Mouse (Mus musculus) MN1 (cell line): Measurements from ENCODE around the gene Olfr523.
A peak's percentile ranks its signal among the peaks of the same experiment; 100 is the strongest.
"Not testable (repeated sequence)": the region's sequence is repeated elsewhere in the genome, so short reads cannot be mapped to it uniquely, and the experiment has no call there.

Experiments
- DNase-seq: peaks from one replicate; pipeline ENCODE4 v3.0.0-alpha.2; 2016; ENCODE audit warnings: low spot score

Gene Olfr523

GRCm38 (mm10) chr7:140172936-140173335 is at the start of gene Olfr523:
TSS of gene Olfr523 (plus strand) at chr7:140173217.
- DNase-seq: no peak

GRCm38 (mm10) chr7:140124382-140124781 is 48.6 kb upstream of the Olfr523 start:
- no peak for DNase-seq

- peak; percentile 71 for DNase-seq
These were observed 47.6 kb upstream of the Olfr523 start for GRCm38 (mm10) chr7:140125278-140126021.

- DNase-seq: no peak
These were observed 47.0 kb upstream of the Olfr523 start for GRCm38 (mm10) chr7:140126022-140126350.

DNA sequence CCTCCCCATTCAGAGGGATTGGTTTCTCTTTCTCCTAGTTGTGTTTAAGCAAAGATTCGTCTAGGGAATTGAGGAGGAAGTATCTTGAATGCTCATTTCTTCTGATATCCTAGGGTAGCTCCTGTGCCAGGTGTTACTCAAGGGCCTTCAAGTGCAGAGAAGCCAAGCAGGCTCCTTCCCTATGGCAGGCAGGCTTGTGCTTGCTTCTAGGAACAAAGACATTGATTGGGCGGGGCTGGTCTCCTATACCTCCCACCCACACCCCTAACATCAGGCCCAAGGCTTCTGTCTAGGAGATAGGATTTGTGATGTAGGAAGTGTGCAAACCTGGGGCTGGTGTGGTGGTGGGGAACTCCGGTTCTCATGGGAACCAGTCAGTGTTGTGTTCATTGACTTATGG is 46.1 kb upstream of the Olfr523 start:
- DNase-seq: no peak

GRCm38 (mm10) chr7:140127911-140128310 is 45.1 kb upstream of the Olfr523 start:
- no peak for DNase-seq

DNA sequence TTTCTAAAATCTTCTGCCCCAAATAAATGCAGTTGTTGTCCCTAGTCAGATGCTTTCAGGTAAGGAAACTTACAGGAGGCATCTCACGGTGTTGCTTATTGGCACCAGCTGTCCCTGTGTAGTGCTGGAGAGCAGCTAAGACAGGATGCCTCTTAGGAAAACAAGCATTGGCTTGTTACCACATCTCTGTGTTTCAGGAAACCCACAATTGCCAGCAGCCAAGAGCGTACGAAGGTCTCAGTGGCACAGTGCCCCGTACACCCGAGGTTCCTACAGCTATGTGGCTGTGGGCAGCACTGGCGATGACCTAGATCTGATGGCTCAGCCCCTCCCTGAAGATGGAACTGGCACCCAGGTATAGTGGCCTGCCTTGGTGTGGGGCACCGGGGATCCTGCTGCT is 40.8 kb upstream of the Olfr523 start:
- not testable (repeated sequence) for DNase-seq

GRCm38 (mm10) chr7:140134033-140134432 is 39.0 kb upstream of the Olfr523 start:
- not testable (repeated sequence) for DNase-seq

DNA sequence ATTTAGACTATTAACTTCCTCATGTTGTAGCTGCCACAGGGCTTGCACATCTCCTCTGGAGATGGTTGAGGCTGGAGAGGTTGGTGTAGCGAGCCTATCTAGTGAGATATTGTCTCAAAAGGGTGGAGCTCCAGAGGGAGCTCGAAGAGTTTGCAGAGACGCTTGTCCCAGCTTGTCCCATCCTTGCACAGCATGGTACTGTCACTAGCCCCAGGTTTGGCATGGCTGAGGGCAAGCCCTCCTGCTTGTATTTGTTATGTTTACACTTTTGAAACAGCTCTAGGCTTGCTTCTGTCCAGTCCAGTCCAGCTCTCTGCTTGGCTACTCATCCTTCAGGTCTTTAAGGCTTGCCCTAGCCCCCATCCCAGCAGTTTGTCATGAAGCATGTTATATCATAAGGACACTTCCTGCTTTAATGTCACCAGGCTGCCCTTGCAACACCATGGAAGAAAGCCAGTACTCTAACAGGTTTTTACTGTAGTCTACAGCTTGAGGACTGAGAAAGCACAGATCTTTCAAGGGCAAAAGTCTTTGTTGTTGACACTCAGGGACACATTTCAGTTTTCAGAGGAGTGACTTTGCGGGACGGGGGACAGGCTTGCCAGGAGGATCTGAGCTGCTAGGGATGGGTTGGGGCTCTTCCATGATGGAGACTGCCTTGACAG is 37.8 kb upstream of the Olfr523 start:
- no peak for DNase-seq

DNA sequence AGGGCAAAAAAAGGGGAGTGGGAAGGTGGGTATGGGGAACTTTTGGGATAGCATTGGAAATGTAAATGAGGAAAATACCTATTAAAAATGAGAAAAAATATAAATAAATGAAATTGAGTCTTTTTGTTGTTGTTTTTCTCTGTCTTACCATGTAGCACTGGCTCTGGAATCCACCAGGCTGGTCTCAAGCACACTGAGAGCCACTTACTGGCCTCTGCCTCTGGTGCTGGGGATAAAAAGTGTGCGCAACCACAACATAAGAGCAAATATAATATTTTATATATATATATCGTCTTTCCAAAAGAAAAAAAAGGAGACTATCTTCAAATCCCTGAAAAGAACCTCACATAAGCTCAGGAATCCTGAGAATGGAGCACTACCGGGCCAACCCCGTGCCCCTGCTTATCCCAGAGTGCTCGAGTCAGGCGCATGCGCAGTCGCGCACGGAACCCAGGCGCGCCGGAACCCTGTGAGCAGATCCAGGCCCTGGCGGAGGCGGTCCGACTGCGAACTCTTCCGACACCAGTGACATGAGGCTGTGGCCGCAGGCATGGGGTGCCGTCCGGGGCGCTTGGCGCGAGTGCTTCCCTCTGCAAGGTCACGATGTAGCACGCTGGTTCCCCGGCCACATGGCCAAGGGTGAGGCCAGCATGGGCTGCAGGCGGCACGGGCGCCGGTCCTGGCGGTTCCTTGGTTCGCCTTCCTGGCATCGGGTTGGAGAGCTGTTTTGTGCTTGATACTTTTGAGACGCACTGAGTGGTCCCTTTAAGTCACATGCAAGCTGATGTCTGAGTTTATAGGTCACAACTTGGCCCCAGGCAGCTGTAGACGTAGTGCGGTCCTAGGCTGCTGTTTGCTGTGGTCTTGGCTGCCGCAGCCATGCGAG is 35.6 kb upstream of the Olfr523 start, which contains the start of gene Mtg1:
Mtg1 (plus strand) TSS at position 430 of the 886 bp plus-strand sequence.
- DNase-seq: peak; percentile 95

DNA sequence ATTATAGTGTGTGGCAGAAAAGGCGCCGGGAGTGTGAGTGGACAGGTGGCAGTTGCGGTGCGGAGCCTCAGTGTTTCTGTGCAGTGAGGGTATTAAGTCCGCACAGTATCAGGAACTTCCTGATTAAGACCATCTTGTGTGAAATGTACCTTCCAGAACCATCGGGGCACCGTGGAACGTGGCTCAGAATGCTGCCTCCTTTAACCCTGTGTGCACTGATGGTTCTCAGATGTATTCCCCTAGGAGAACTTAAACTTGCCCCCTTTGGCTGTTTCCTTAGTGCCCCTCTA is 35.1 kb upstream of the Olfr523 start:
- DNase-seq: no peak

- DNase-seq: peak; percentile 86
These were observed 31.7 kb upstream of the Olfr523 start for GRCm38 (mm10) chr7:140141350-140141749.

DNA sequence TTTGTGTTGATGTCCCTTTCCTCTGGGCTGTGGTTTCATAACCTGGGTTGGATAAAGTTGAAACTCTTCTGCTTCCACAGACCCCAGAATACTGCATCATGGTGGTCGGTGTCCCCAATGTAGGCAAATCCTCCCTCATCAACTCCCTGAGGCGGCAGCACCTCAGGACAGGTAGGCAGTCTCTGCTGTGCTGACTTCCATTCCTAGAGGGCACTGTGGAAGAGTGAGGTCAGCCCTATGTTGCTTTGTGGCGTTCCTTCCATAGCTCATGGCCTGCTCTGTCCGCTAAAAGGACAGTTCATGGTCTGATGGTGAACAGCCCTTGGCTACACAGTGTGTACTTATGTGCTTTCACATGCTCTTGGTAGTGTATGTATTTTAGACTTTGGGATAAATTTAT is 28.5 kb upstream of the Olfr523 start:
- no peak for DNase-seq

- no peak for DNase-seq
These were observed 19.6 kb upstream of the Olfr523 start for GRCm38 (mm10) chr7:140153383-140153782.

DNA sequence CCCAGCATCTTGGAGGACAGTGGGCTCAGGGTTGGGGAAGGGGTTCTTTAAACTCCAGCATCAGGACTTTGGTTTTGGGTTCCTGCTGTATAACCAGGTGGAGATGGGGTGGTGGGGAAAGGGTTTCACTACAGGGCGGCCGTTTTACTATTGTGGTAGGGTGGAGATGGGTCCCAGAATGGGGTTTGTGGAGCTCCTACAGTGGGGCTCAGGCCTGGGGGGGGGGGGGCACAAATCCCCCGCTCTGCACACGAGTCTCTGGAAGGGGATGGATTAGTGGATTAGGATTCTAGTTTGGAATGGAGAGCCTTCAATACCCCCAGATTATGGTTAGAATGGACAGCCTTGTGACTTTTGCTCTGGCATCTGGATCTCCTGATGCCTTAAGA is 19.2 kb upstream of the Olfr523 start:
- no peak for DNase-seq

DNA sequence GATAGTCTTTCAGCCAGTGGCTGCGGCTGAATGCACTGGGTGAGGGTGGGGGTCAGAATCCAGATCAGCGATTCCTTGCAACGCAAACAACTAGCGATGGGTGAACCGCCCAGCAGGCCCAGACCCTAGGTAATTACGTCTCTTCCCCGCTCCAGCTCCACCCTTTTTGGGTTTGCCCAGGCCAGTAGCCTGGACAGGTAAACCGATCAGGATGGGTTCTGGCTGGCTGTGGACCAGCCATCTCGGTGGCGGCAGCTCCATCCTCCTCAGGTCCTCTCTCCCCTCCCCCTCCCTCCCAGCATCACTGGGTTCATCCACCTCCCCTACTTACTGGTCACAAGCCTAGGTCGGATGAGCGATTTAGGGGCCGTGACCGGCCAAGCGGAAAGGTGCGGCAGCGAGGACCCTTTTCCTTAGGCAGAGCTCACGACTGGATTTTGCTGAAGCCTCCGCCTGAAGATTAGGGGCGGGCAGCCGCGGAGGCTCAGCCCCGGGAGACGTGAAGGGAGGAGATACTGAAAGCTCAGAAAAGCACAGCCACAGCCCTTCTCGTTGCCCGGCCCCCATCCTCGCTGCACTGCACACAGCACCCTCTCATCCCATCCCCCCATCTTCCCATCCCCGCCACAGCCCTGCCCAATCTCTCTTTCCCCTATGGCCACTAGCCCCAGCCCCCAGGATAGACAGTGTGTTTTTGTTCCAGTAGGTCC is 18.6 kb upstream of the Olfr523 start, which contains the start of gene Sprn:
Sprn (minus strand) TSS at position 660 of the 710 bp plus-strand sequence.
- DNase-seq: no peak

DNA sequence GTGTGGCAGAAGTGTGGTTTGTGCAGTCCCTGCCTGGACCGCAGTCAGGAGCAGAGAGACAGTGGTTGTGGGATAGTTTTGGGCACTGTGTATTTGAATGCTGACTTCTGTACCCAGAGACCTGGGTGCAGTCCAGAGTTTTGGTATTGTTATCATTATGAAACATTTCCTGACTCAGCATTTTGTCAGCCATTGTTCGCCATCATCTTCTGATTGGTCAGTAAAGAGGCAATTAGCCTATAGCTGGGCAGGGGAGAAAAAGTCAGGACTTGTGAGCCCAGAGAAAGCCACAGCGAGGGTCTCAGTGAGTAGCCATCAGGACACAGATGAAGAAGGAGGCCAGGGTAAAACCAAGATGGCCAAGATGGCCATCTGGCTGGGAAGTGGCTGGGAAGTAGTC is 12.7 kb upstream of the Olfr523 start:
- DNase-seq: no peak

DNA sequence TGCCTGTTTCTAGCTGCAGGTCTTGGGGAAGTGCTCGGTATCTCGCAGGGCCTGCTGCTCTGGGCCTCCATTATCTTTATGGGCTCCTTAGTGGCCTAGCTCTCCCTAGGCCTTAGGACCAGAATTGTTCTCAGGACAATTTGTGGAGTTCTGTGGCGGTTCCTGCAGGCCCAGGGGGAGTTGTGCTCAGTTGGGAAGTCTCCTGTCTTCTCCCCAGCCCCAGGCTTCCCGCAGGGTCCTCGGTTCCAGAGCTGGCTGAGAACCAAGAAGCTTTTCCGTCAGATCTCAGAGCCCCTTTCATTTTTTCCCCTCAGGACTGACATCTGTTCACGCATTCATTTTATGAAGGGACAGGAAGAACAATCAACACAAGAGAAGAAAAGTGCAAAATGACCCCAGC is 8.4 kb upstream of the Olfr523 start, which contains the start of gene Olfr522:
Olfr522 (minus strand) TSS at position 101 of the 400 bp plus-strand sequence.
- DNase-seq: no peak

GRCm38 (mm10) chr7:140167950-140168349 is 5.1 kb upstream of the Olfr523 start:
- no peak for DNase-seq

DNA sequence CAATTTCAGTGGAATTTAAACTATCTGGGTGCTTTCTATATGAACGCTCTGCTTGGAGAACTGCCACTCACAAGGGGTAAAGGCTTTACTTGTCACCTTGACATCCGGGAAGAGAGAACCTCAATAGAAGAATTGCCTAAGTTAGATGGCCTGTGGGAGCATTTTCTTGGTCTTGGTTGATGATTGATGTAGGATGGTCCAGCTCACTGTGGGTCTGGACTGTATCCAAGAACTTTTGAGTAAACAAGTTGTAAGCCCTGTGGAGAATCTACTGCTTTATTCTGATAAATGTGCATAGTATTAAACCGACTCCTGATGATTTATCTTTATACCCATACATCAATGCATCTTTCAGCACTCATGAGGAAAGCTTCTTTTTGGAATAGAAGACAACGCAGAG is 3.6 kb upstream of the Olfr523 start:
- DNase-seq: no peak

- DNase-seq: no peak
These were observed 2.2 kb upstream of the Olfr523 start for GRCm38 (mm10) chr7:140170863-140171262.

GRCm38 (mm10) chr7:140179176-140179575 is 6.2 kb downstream of the Olfr523 start:
- no peak for DNase-seq
